Comparison of ENCODE assay signal across 10 mouse cellular contexts in the genomic region with DNA sequence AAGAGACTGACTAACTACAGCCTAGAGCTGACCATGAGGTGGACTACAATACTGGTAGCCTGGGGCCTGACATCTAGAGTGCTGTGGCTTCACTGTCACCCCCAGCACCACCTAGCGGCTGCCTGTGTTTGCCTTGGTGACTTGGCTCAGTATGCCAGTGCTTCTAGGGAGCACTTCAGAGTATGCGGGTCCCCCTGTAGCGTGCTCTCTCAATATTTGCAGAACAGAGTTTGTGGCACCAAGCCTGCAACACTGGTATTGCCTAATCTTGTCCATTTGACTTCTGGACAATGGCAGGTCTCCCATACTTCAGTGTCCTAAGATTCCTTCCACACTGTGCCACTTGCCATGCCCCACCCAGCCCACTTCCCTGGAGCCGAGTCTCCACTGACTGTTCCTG.
DNase-seq lines count a peak whose midpoint lies in the region; ATAC-seq and TF ChIP-seq lines count a peak whose summit lies in the region.
"Had no signal": no experiment of that assay in that cellular context is flagged by ENCODE, and none has a peak within 500 bp of the region (broad histone marks: within the 10 kb centered on the region; RNA-seq: fewer than 3 reads in every experiment).

No protein-coding gene starts in this region.

- H3K27me3 ChIP-seq in liver, postnatal 0 days (ENCODE audit: insufficient read depth, low read length), result no peaks in the 10 kb centered on the region
- H3K27me3 ChIP-seq: intestine, embryonic 15.5 days had no signal

- 58% methylated on average over 4 of the region's 4 CpGs for WGBS in liver, postnatal 0 days (ENCODE audit: insufficient replicate concordance)

- peak; percentile 48 for ATAC-seq in liver, postnatal 0 days
- ATAC-seq: intestine, embryonic 15.5 days had no signal

- TF ChIP-seq EP300 in liver, postnatal 0 days (IDR thresholded peaks at IDR 0.05; ENCODE audit: low read depth), result no peak

- no peaks in the 10 kb centered on the region for H3K9me3 ChIP-seq in liver, postnatal 0 days (ENCODE audit: low read length)
- H3K9me3 ChIP-seq: intestine, embryonic 15.5 days had no signal

- H3K4me3 ChIP-seq in gastrocnemius, adult 2 months, result no peak overlapping the region
- H3K4me3 ChIP-seq in liver, postnatal 0 days (ENCODE audit: low read depth, low read length), result no peak overlapping the region
- H3K4me3 ChIP-seq: intestine, embryonic 15.5 days had no signal

- DNase-seq in gastrocnemius, adult 2 months, result no peak
- DNase-seq in gastrocnemius, postnatal 10 days, result no peak
- DNase-seq in thymus, postnatal 14 days, result peak; percentile 21
- DNase-seq in thymus, adult 18-20 months, result no peak
- peak; percentile 49 for DNase-seq in liver, postnatal 0 days
- DNase-seq in ovary, postnatal 14 days (ENCODE audit: low spot score), result no peak
- DNase-seq in left cerebral cortex, adult 8-10 months (ENCODE audit: low spot score in 2 of 2), result no peak
- DNase-seq in layer of hippocampus, postnatal 36 days, result no peak
- DNase-seq: adrenal gland, postnatal 25 days had no signal

- H3K9ac ChIP-seq in liver, postnatal 0 days (replicated peaks), result no peak overlapping the region
- H3K9ac ChIP-seq: intestine, embryonic 15.5 days had no signal

- no peaks in the 10 kb centered on the region for H3K4me1 ChIP-seq in liver, postnatal 0 days (ENCODE audit: insufficient read depth)

- intact Hi-C loops in gastrocnemius, adult 2 months (cut with DNase I), result no loop called here

- 0 out of 2 replicates have a peak, but pooled peaks cover 3% of the 10 kb centered on the region for H3K36me3 ChIP-seq in liver, postnatal 0 days (replicated peaks; ENCODE audit: insufficient read depth, low read length)
- H3K36me3 ChIP-seq: intestine, embryonic 15.5 days had no signal

- no peak overlapping the region for H3K27ac ChIP-seq in gastrocnemius, adult 2 months
- H3K27ac ChIP-seq in liver, postnatal 0 days (ENCODE audit: low read depth), result no peak overlapping the region
- H3K27ac ChIP-seq: intestine, embryonic 15.5 days had no signal

- TF ChIP-seq CTCF in gastrocnemius, adult 2 months (IDR thresholded peaks at IDR 0.05), result peak; percentile 25; the same call in 1 of the 2 replicates
- peak; percentile 62 for TF ChIP-seq CTCF in liver, postnatal 0 days (IDR thresholded peaks at IDR 0.05; ENCODE audit: low read depth)

- H3K4me2 ChIP-seq in liver, postnatal 0 days (ENCODE audit: low read depth, low read length), result no peak overlapping the region
- H3K4me2 ChIP-seq: intestine, embryonic 15.5 days had no signal

Comparison
In these comparisons a context has a peak if more than half of its experiments do, and no peak if none do; other contexts are left out.
1. DNase-seq: peak in thymus, postnatal 14 days (single experiment) and liver, postnatal 0 days (single experiment); none in gastrocnemius, adult 2 months (single experiment), gastrocnemius, postnatal 10 days (single experiment), thymus, adult 18-20 months (0 of 2), ovary, postnatal 14 days (single experiment), left cerebral cortex, adult 8-10 months (0 of 2) and layer of hippocampus, postnatal 36 days (0 of 2).